Comparison of ENCODE assay signal across 8 mouse cellular contexts in the genomic region with DNA sequence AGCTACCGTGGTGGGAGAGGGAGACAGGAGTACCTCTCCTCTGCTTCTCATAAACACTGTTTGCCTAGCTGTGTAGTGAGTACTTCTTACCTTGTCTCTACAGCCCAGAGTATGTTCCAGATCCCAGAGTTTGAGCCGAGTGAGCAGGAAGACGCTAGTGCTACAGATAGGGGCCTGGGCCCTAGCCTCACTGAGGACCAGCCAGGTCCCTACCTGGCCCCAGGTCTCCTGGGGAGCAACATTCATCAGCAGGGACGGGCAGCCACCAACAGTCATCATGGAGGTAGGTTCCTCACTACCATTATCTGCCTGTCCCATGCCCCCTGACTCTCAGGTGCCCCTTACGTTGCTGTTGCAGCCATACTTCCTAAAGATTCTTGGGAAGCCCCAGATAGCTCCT. TPM values are rescaled to one million over a fixed set of nuclear protein-coding genes. Genes with fewer than 3 reads are reported as not detected.
A peak's percentile ranks its signal among the peaks of the same experiment; 100 is the strongest.
DNase-seq lines count a peak whose midpoint lies in the region; ATAC-seq and TF ChIP-seq lines count a peak whose summit lies in the region.

No protein-coding gene starts in this region.

- H3K27ac ChIP-seq in heart, embryonic 10.5 days: peak overlapping the region; percentile 96
- H3K27ac ChIP-seq in forebrain, embryonic 10.5 days: peak overlapping the region; percentile 95
- H3K27ac ChIP-seq in liver, embryonic 12.5 days: peak overlapping the region; percentile 94

- H3K79me3 ChIP-seq in C2C12 (ENCODE audit: low read depth): peaks cover 2% of the 10 kb centered on the region

- H3K27me3 ChIP-seq in heart, embryonic 10.5 days (ENCODE audit: insufficient read depth, poor library complexity, severe bottlenecking): peaks cover 25% of the 10 kb centered on the region
- H3K27me3 ChIP-seq in C2C12 (ENCODE audit: control insufficient read depth, insufficient read depth, insufficient read length): no peaks in the 10 kb centered on the region
- peaks cover 14% of the 10 kb centered on the region for H3K27me3 ChIP-seq in forebrain, embryonic 10.5 days (ENCODE audit: poor library complexity, severe bottlenecking)
- H3K27me3 ChIP-seq in liver, embryonic 12.5 days (replicated peaks): peaks cover 8% of the 10 kb centered on the region

- H3K36me3 ChIP-seq in heart, embryonic 10.5 days: peaks cover 16% of the 10 kb centered on the region
- no peaks in the 10 kb centered on the region for H3K36me3 ChIP-seq in C2C12 (ENCODE audit: control insufficient read depth, insufficient read depth)
- peaks cover 19% of the 10 kb centered on the region for H3K36me3 ChIP-seq in forebrain, embryonic 10.5 days (replicated peaks)
- peaks cover 22% of the 10 kb centered on the region for H3K36me3 ChIP-seq in liver, embryonic 12.5 days

- intact Hi-C loops in heart, postnatal 25 days (cut with DNase I): no loop called here

- H3K9me3 ChIP-seq in heart, embryonic 10.5 days: no peaks in the 10 kb centered on the region
- no peaks in the 10 kb centered on the region for H3K9me3 ChIP-seq in forebrain, embryonic 10.5 days
- no peaks in the 10 kb centered on the region for H3K9me3 ChIP-seq in liver, embryonic 12.5 days (replicated peaks)

- 33% methylated on average over 5 of the region's 5 CpGs for WGBS in heart, embryonic 10.5 days
- 25% methylated on average over 5 of the region's 5 CpGs for WGBS in forebrain, embryonic 10.5 days
- 21% methylated on average over 5 of the region's 5 CpGs for WGBS in liver, embryonic 12.5 days (ENCODE audit: insufficient replicate concordance)

- peak overlapping the region; percentile 61 for H3ac ChIP-seq in C2C12 (ENCODE audit: control insufficient read depth, insufficient read length, low read depth)

- peak overlapping the region; percentile 98 for H3K4me2 ChIP-seq in liver, embryonic 12.5 days

- no peak for TF ChIP-seq CTCF in C2C12 (IDR thresholded peaks at IDR 0.05; ENCODE audit: control insufficient read depth, insufficient read depth, insufficient read length)

- peaks cover 25% of the 10 kb centered on the region for H3K79me2 ChIP-seq in C2C12 (ENCODE audit: control insufficient read depth, insufficient read depth)

- ATAC-seq in liver, embryonic 12.5 days: peak; percentile 14
- ATAC-seq in monocyte, adult 5-6 weeks (replicated peaks; ENCODE audit: insufficient number of reproducible peaks, low FRiP score, low TSS enrichment, poor library complexity, severe bottlenecking): no peak

- peak overlapping the region; percentile 88 for H3K4me3 ChIP-seq in heart, embryonic 10.5 days
- H3K4me3 ChIP-seq in C2C12 (ENCODE audit: insufficient read depth, poor library complexity, severe bottlenecking): peak overlapping the region; percentile 65
- H3K4me3 ChIP-seq in forebrain, embryonic 10.5 days: peak overlapping the region; percentile 83
- peak overlapping the region; percentile 88 for H3K4me3 ChIP-seq in liver, embryonic 12.5 days

- H3K9ac ChIP-seq in liver, embryonic 12.5 days: peak overlapping the region; percentile 86

- no peak for DNase-seq in heart, embryonic 10.5 days (ENCODE audit: low spot score)
- no peak for DNase-seq in heart, postnatal 25 days (ENCODE audit: low spot score)
- no peak for DNase-seq in forebrain, embryonic 10.5 days (ENCODE audit: extremely low spot score, low spot score)
- DNase-seq in retina, embryonic 14.5 days (ENCODE audit: low spot score): no peak
- no peak for DNase-seq in cerebellum, adult 8-10 months

- peaks cover 38% of the 10 kb centered on the region for H3K4me1 ChIP-seq in heart, embryonic 10.5 days
- H3K4me1 ChIP-seq in forebrain, embryonic 10.5 days: peaks cover 39% of the 10 kb centered on the region
- H3K4me1 ChIP-seq in liver, embryonic 12.5 days: peaks cover 32% of the 10 kb centered on the region

TF ChIP-seq in C2C12, 6 proteins besides CTCF, POLR2A, EP300 and RAD21:
- no peak for TF ChIP-seq MYOG (IDR thresholded peaks at IDR 0.05; ENCODE audit: control insufficient read depth, extremely low read depth, insufficient read length)
- no peak for TF ChIP-seq FOSL1 (IDR thresholded peaks at IDR 0.05; ENCODE audit: insufficient read depth, low read length, poor library complexity, severe bottlenecking)
- TF ChIP-seq CEBPB (IDR thresholded peaks at IDR 0.05; ENCODE audit: low read depth): no peak
- TF ChIP-seq MAX (IDR thresholded peaks at IDR 0.05): no peak
- TF ChIP-seq MYOD1 (IDR thresholded peaks at IDR 0.05; ENCODE audit: control insufficient read depth, insufficient read length, low read depth): no peak
- no peak for TF ChIP-seq USF1 (IDR thresholded peaks at IDR 0.05; ENCODE audit: low read depth)

RNA-seq across cellular contexts. Expression of gene Gpr137, which starts 0.5 kb away (rescaled TPM):
- polyA plus RNA-seq in heart, embryonic 10.5 days (2016; fragmentation: Nextera tagmentation; extraction: Ambion mirVana): 20.3 and 23.3 TPM in 2 replicates
- total RNA-seq in heart, postnatal 25 days (2021): 10 to 100 TPM; 35.0 to 38.8 TPM
- 31.2 TPM for polyA plus RNA-seq in C2C12 (2012; fragmentation: generic; extraction: Trizol)
- polyA plus RNA-seq in forebrain, embryonic 10.5 days (2016; fragmentation: Nextera tagmentation; extraction: Ambion mirVana): 22.8 and 26.5 TPM in 2 replicates
- 8.8 and 9.9 TPM in 2 replicates for polyA plus RNA-seq in liver, embryonic 12.5 days (2016; fragmentation: Nextera tagmentation; extraction: Ambion mirVana)
- 13.1 to 16.8 TPM (median 14.2 TPM) in 3 replicates for total RNA-seq in monocyte, adult 5-6 weeks (2017)

RNA-seq across cellular contexts. Expression of gene Bad, which starts 1.1 kb away (rescaled TPM):
- 61.3 and 62.0 TPM in 2 replicates for polyA plus RNA-seq in heart, embryonic 10.5 days (2016; fragmentation: Nextera tagmentation; extraction: Ambion mirVana)
- total RNA-seq in heart, postnatal 25 days (2021): 10 to 100 TPM; 24.4 to 27.3 TPM
- 84.0 TPM for polyA plus RNA-seq in C2C12 (2012; fragmentation: generic; extraction: Trizol)
- polyA plus RNA-seq in forebrain, embryonic 10.5 days (2016; fragmentation: Nextera tagmentation; extraction: Ambion mirVana): 55.9 and 59.8 TPM in 2 replicates
- polyA plus RNA-seq in liver, embryonic 12.5 days (2016; fragmentation: Nextera tagmentation; extraction: Ambion mirVana): 36.4 and 37.6 TPM in 2 replicates
- 9.3 to 26.0 TPM (median 10.3 TPM) in 3 replicates for total RNA-seq in monocyte, adult 5-6 weeks (2017)

RNA-seq across cellular contexts. Expression of gene Kcnk4, which starts 8.4 kb away (rescaled TPM):
- 0.25 and 0.32 TPM in 2 replicates for polyA plus RNA-seq in heart, embryonic 10.5 days (2016; fragmentation: Nextera tagmentation; extraction: Ambion mirVana)
- total RNA-seq in heart, postnatal 25 days (2021): under 1 TPM; 0.20 to 0.36 TPM
- polyA plus RNA-seq in C2C12 (2012; fragmentation: generic; extraction: Trizol): 0.26 TPM
- polyA plus RNA-seq in forebrain, embryonic 10.5 days (2016; fragmentation: Nextera tagmentation; extraction: Ambion mirVana): 0.24 TPM in 1 of 2 replicates, not detected in the other
- 0.05 TPM in 1 of 2 replicates, not detected in the other for polyA plus RNA-seq in liver, embryonic 12.5 days (2016; fragmentation: Nextera tagmentation; extraction: Ambion mirVana)
- not detected in 3 replicates for total RNA-seq in monocyte, adult 5-6 weeks (2017)

RNA-seq across cellular contexts. Expression of gene Catsperz, which starts 17.6 kb away (rescaled TPM):
- 2.3 and 2.4 TPM in 2 replicates for polyA plus RNA-seq in heart, embryonic 10.5 days (2016; fragmentation: Nextera tagmentation; extraction: Ambion mirVana)
- total RNA-seq in heart, postnatal 25 days (2021): not detected
- 0.16 TPM for polyA plus RNA-seq in C2C12 (2012; fragmentation: generic; extraction: Trizol)
- polyA plus RNA-seq in forebrain, embryonic 10.5 days (2016; fragmentation: Nextera tagmentation; extraction: Ambion mirVana): 0.55 and 0.60 TPM in 2 replicates
- polyA plus RNA-seq in liver, embryonic 12.5 days (2016; fragmentation: Nextera tagmentation; extraction: Ambion mirVana): 0.80 and 0.93 TPM in 2 replicates
- not detected in 3 replicates for total RNA-seq in monocyte, adult 5-6 weeks (2017)

RNA-seq across cellular contexts. Expression of gene Esrra, which starts 21.2 kb away (rescaled TPM):
- polyA plus RNA-seq in heart, embryonic 10.5 days (2016; fragmentation: Nextera tagmentation; extraction: Ambion mirVana): 23.1 and 29.4 TPM in 2 replicates
- 100 to 1,000 TPM; 146 to 156 TPM for total RNA-seq in heart, postnatal 25 days (2021)
- polyA plus RNA-seq in C2C12 (2012; fragmentation: generic; extraction: Trizol): 43.2 TPM
- polyA plus RNA-seq in forebrain, embryonic 10.5 days (2016; fragmentation: Nextera tagmentation; extraction: Ambion mirVana): 8.4 and 9.0 TPM in 2 replicates
- 6.5 and 6.8 TPM in 2 replicates for polyA plus RNA-seq in liver, embryonic 12.5 days (2016; fragmentation: Nextera tagmentation; extraction: Ambion mirVana)
- total RNA-seq in monocyte, adult 5-6 weeks (2017): 39.1 to 50.2 TPM (median 46.8 TPM) in 3 replicates
